Mouse (Mus musculus) liver, embryonic 14.5 days (tissue): ENCODE measurements around the gene Olfr224. TPM values are rescaled to one million over a fixed set of nuclear protein-coding genes. Genes with fewer than 3 reads are reported as not detected.

Source experiments
- polyA plus RNA-seq, 2 experiments: library from polyadenylated mRNA; depleted of rRNA in 1 of 2; stranded (reverse) in 1 of 2; unstranded in 1 of 2; fragments of >200 nt; fragmentation: Nextera tagmentation in 1 of 2; extraction: Ambion mirVana in 1 of 2; gene quantifications; 2 replicates each; pipeline versions ENCODE4 v1.2.1 to v1.2.3; 2012 to 2014

Gene Olfr224
- polyA plus RNA-seq, 2 experiments, result not detected

Other genes starting within 250 kb of the Olfr224 start
- gene Zfp672, start 240.2 kb downstream of the Olfr224 start, polyA plus RNA-seq (2012; rRNA removed), result 20.3 and 22.2 TPM in 2 replicates
- gene Zfp672, start 240.2 kb downstream of the Olfr224 start, polyA plus RNA-seq (2014; fragmentation: Nextera tagmentation; extraction: Ambion mirVana), result 39.1 and 48.6 TPM in 2 replicates
- gene Sh3bp5l, start 239.8 kb downstream of the Olfr224 start, polyA plus RNA-seq (2012; rRNA removed), result 9.0 and 9.1 TPM in 2 replicates
- gene Sh3bp5l, start 239.8 kb downstream of the Olfr224 start, polyA plus RNA-seq (2014; fragmentation: Nextera tagmentation; extraction: Ambion mirVana), result 9.1 and 12.4 TPM in 2 replicates
- gene Lypd8, start 191.5 kb downstream of the Olfr224 start, polyA plus RNA-seq (2012; rRNA removed), result 0.09 and 0.17 TPM in 2 replicates
- not detected in 2 replicates for gene Lypd8, start 191.5 kb downstream of the Olfr224 start, polyA plus RNA-seq (2014; fragmentation: Nextera tagmentation; extraction: Ambion mirVana)
- not detected in 2 replicates for gene 1810065E05Rik, start 149.4 kb downstream of the Olfr224 start, polyA plus RNA-seq (2012; rRNA removed)
- not detected in 2 replicates for gene 1810065E05Rik, start 149.4 kb downstream of the Olfr224 start, polyA plus RNA-seq (2014; fragmentation: Nextera tagmentation; extraction: Ambion mirVana)
- not detected in 2 replicates for gene Gm12253, start 138.0 kb downstream of the Olfr224 start, polyA plus RNA-seq (2012; rRNA removed)
- gene Gm12253, start 138.0 kb downstream of the Olfr224 start, polyA plus RNA-seq (2014; fragmentation: Nextera tagmentation; extraction: Ambion mirVana), result not detected in 2 replicates
- gene Lypd9, start 117.6 kb downstream of the Olfr224 start, polyA plus RNA-seq (2012; rRNA removed), result not detected in 2 replicates
- not detected in 2 replicates for gene Lypd9, start 117.6 kb downstream of the Olfr224 start, polyA plus RNA-seq (2014; fragmentation: Nextera tagmentation; extraction: Ambion mirVana)
- gene Olfr30, start 108.3 kb downstream of the Olfr224 start, polyA plus RNA-seq (2012; rRNA removed), result not detected in 2 replicates
- not detected in 2 replicates for gene Olfr30, start 108.3 kb downstream of the Olfr224 start, polyA plus RNA-seq (2014; fragmentation: Nextera tagmentation; extraction: Ambion mirVana)
- gene Olfr332, start 78.0 kb downstream of the Olfr224 start, polyA plus RNA-seq (2012; rRNA removed), result not detected in 2 replicates
- gene Olfr332, start 78.0 kb downstream of the Olfr224 start, polyA plus RNA-seq (2014; fragmentation: Nextera tagmentation; extraction: Ambion mirVana), result not detected in 2 replicates
- gene Olfr331, start 68.0 kb downstream of the Olfr224 start, polyA plus RNA-seq (2012; rRNA removed), result not detected in 2 replicates
- gene Olfr331, start 68.0 kb downstream of the Olfr224 start, polyA plus RNA-seq (2014; fragmentation: Nextera tagmentation; extraction: Ambion mirVana), result not detected in 2 replicates
- not detected in 2 replicates for gene Olfr330, start 35.7 kb downstream of the Olfr224 start, polyA plus RNA-seq (2012; rRNA removed)
- gene Olfr330, start 35.7 kb downstream of the Olfr224 start, polyA plus RNA-seq (2014; fragmentation: Nextera tagmentation; extraction: Ambion mirVana), result not detected in 2 replicates
- not detected in 2 replicates for gene Olfr329-ps, start 24.1 kb downstream of the Olfr224 start, polyA plus RNA-seq (2012; rRNA removed)
- gene Olfr329-ps, start 24.1 kb downstream of the Olfr224 start, polyA plus RNA-seq (2014; fragmentation: Nextera tagmentation; extraction: Ambion mirVana), result not detected in 2 replicates
- 0.02 TPM in 1 of 2 replicates, not detected in the other for gene Olfr328, start 14.9 kb downstream of the Olfr224 start, polyA plus RNA-seq (2012; rRNA removed)
- gene Olfr328, start 14.9 kb downstream of the Olfr224 start, polyA plus RNA-seq (2014; fragmentation: Nextera tagmentation; extraction: Ambion mirVana), result not detected in 2 replicates
- gene Olfr325, start 7.2 kb upstream of the Olfr224 start, polyA plus RNA-seq (2012; rRNA removed), result not detected in 2 replicates
- not detected in 2 replicates for gene Olfr325, start 7.2 kb upstream of the Olfr224 start, polyA plus RNA-seq (2014; fragmentation: Nextera tagmentation; extraction: Ambion mirVana)
- not detected in 2 replicates for gene Olfr324, start 24.6 kb upstream of the Olfr224 start, polyA plus RNA-seq (2012; rRNA removed)
- not detected in 2 replicates for gene Olfr324, start 24.6 kb upstream of the Olfr224 start, polyA plus RNA-seq (2014; fragmentation: Nextera tagmentation; extraction: Ambion mirVana)
- gene 2210407C18Rik, start 45.5 kb upstream of the Olfr224 start, polyA plus RNA-seq (2012; rRNA removed), result not detected in 2 replicates
- gene 2210407C18Rik, start 45.5 kb upstream of the Olfr224 start, polyA plus RNA-seq (2014; fragmentation: Nextera tagmentation; extraction: Ambion mirVana), result not detected in 2 replicates
- gene Olfr323, start 59.9 kb upstream of the Olfr224 start, polyA plus RNA-seq (2012; rRNA removed), result not detected in 2 replicates
- gene Olfr323, start 59.9 kb upstream of the Olfr224 start, polyA plus RNA-seq (2014; fragmentation: Nextera tagmentation; extraction: Ambion mirVana), result not detected in 2 replicates
- gene Trim58, start 69.9 kb upstream of the Olfr224 start, polyA plus RNA-seq (2012; rRNA removed), result 9.1 and 10.5 TPM in 2 replicates
- 10.5 and 11.8 TPM in 2 replicates for gene Trim58, start 69.9 kb upstream of the Olfr224 start, polyA plus RNA-seq (2014; fragmentation: Nextera tagmentation; extraction: Ambion mirVana)
- gene Olfr322, start 88.2 kb upstream of the Olfr224 start, polyA plus RNA-seq (2012; rRNA removed), result 0.03 and 0.07 TPM in 2 replicates
- gene Olfr322, start 88.2 kb upstream of the Olfr224 start, polyA plus RNA-seq (2014; fragmentation: Nextera tagmentation; extraction: Ambion mirVana), result 0.14 TPM in 1 of 2 replicates, not detected in the other
- not detected in 2 replicates for gene Olfr320, start 110.5 kb upstream of the Olfr224 start, polyA plus RNA-seq (2012; rRNA removed)
- gene Olfr320, start 110.5 kb upstream of the Olfr224 start, polyA plus RNA-seq (2014; fragmentation: Nextera tagmentation; extraction: Ambion mirVana), result not detected in 2 replicates
- gene Olfr319, start 128.6 kb upstream of the Olfr224 start, polyA plus RNA-seq (2012; rRNA removed), result not detected in 2 replicates
- gene Olfr319, start 128.6 kb upstream of the Olfr224 start, polyA plus RNA-seq (2014; fragmentation: Nextera tagmentation; extraction: Ambion mirVana), result not detected in 2 replicates
- not detected in 2 replicates for gene Olfr318, start 153.5 kb upstream of the Olfr224 start, polyA plus RNA-seq (2012; rRNA removed)
- gene Olfr318, start 153.5 kb upstream of the Olfr224 start, polyA plus RNA-seq (2014; fragmentation: Nextera tagmentation; extraction: Ambion mirVana), result not detected in 2 replicates
- not detected in 2 replicates for gene Olfr317, start 168.7 kb upstream of the Olfr224 start, polyA plus RNA-seq (2012; rRNA removed)
- not detected in 2 replicates for gene Olfr317, start 168.7 kb upstream of the Olfr224 start, polyA plus RNA-seq (2014; fragmentation: Nextera tagmentation; extraction: Ambion mirVana)
- gene Olfr316, start 182.2 kb upstream of the Olfr224 start, polyA plus RNA-seq (2012; rRNA removed), result not detected in 2 replicates
- gene Olfr316, start 182.2 kb upstream of the Olfr224 start, polyA plus RNA-seq (2014; fragmentation: Nextera tagmentation; extraction: Ambion mirVana), result not detected in 2 replicates
- gene Olfr315, start 202.6 kb upstream of the Olfr224 start, polyA plus RNA-seq (2012; rRNA removed), result not detected in 2 replicates
- gene Olfr315, start 202.6 kb upstream of the Olfr224 start, polyA plus RNA-seq (2014; fragmentation: Nextera tagmentation; extraction: Ambion mirVana), result not detected in 2 replicates
- not detected in 2 replicates for gene Olfr314, start 212.4 kb upstream of the Olfr224 start, polyA plus RNA-seq (2012; rRNA removed)
- gene Olfr314, start 212.4 kb upstream of the Olfr224 start, polyA plus RNA-seq (2014; fragmentation: Nextera tagmentation; extraction: Ambion mirVana), result not detected in 2 replicates
- gene Fam183b, start 231.4 kb upstream of the Olfr224 start, polyA plus RNA-seq (2012; rRNA removed), result not detected in 2 replicates
- not detected in 2 replicates for gene Fam183b, start 231.4 kb upstream of the Olfr224 start, polyA plus RNA-seq (2014; fragmentation: Nextera tagmentation; extraction: Ambion mirVana)
- not detected in 2 replicates for gene Olfr313, start 244.4 kb upstream of the Olfr224 start, polyA plus RNA-seq (2012; rRNA removed)
- gene Olfr313, start 244.4 kb upstream of the Olfr224 start, polyA plus RNA-seq (2014; fragmentation: Nextera tagmentation; extraction: Ambion mirVana), result not detected in 2 replicates